Mouse (Mus musculus) right cerebral cortex, adult 2 months (tissue): ENCODE measurements around the gene Gm3376.
"Not testable (repeated sequence)": the region's sequence is repeated elsewhere in the genome, so short reads cannot be mapped to it uniquely, and the experiment has no call there.

Source experiments
- DNase-seq, 2 experiments: peaks; one replicate each; pipeline ENCODE4 v3.0.0; 2021 to 2022; ENCODE audit warnings: low spot score in 2 of 2

Gene Gm3376

GRCm38 (mm10) chrY:3771373-3771772, at the start of gene Gm3376:
Gene Gm3376, plus strand, starts transcription at chrY:3771673.
- not testable (repeated sequence) for DNase-seq
